Mouse (Mus musculus) midbrain, embryonic 15.5 days (tissue): ENCODE measurements around the gene Vmn1r23. TPM values are rescaled to one million over a fixed set of nuclear protein-coding genes. Genes with fewer than 3 reads are reported as not detected.
"Not testable (repeated sequence)": the region's sequence is repeated elsewhere in the genome, so short reads cannot be mapped to it uniquely, and the experiment has no call there.

Source experiments
- ATAC-seq: fragments of 200-750 bp; cut with Nextera tagmentation; replicated peaks from 2 replicates; pipeline ENCODE4 v1.8.0; 2017; ENCODE audit warnings: moderate TSS enrichment
- H3K27ac ChIP-seq: fragments of 300-500 bp; sonication (generic); 2 replicates; pipeline ENCODE4 v1.5.1; 2015; ENCODE audit warnings: mild to moderate bottlenecking, inconsistent platforms
- H3K27me3 ChIP-seq: fragments of 300-500 bp; sonication (generic); replicated peaks from 2 replicates; pipeline ENCODE4 v1.6.1; 2015; ENCODE audit warnings: inconsistent platforms
- H3K36me3 ChIP-seq: fragments of 300-500 bp; sonication (generic); replicated peaks from 2 replicates; pipeline ENCODE4 v1.6.1; 2015; ENCODE audit warnings: inconsistent platforms
- H3K4me1 ChIP-seq: fragments of 300-500 bp; sonication (generic); 2 replicates; pipeline ENCODE4 v1.6.1; 2015; ENCODE audit warnings: inconsistent platforms
- H3K4me2 ChIP-seq: fragments of 300-500 bp; sonication (generic); 2 replicates; pipeline ENCODE4 v1.6.1; 2015; ENCODE audit warnings: inconsistent platforms, mild to moderate bottlenecking, moderate library complexity
- H3K4me3 ChIP-seq: fragments of 300-500 bp; sonication (generic); 2 replicates; pipeline ENCODE4 v1.5.1; 2015; ENCODE audit warnings: mild to moderate bottlenecking, inconsistent platforms
- H3K9ac ChIP-seq: fragments of 300-500 bp; sonication (generic); 2 replicates; pipeline ENCODE4 v1.6.1; 2015; ENCODE audit warnings: mild to moderate bottlenecking, inconsistent platforms
- H3K9me3 ChIP-seq: fragments of 300-500 bp; sonication (generic); 2 replicates; pipeline ENCODE4 v1.6.1; 2016; ENCODE audit warnings: inconsistent platforms
- WGBS: fragments of 180-500 bp; shearing (Covaris S2); methylation state at CpG from one replicate; pipeline ENCODE4 v1.1.7; 2015; ENCODE audit warnings: mixed read lengths; 5-methylcytosine and 5-hydroxymethylcytosine counted together
- polyA plus RNA-seq: library from polyadenylated mRNA; unstranded; fragments of >200 nt; fragmentation: Nextera tagmentation; extraction: Ambion mirVana; gene quantifications from 2 replicates; pipeline ENCODE4 v1.2.1, GENCODE M21; 2015

Gene Vmn1r23
- not detected in 2 replicates for polyA plus RNA-seq

GRCm38 (mm10) chr6:57926738-57927137, at the start of gene Vmn1r23:
Vmn1r23 (minus strand) TSS chr6:57926838.
- Histone ChIP-seq H3K9me3 (no peaks in the 10 kb centered on the region), H3K9ac (no peak within 1 kb of the TSS), H3K27ac (no peak within 1 kb of the TSS), H3K4me1 (no peaks in the 10 kb centered on the region), H3K4me2 (no peak within 1 kb of the TSS), H3K4me3 (no peak within 1 kb of the TSS), H3K27me3 (no peaks in the 10 kb centered on the region), H3K36me3 (no peaks in the 10 kb centered on the region)
- 93% methylated on average over 1 of the region's 1 CpGs for WGBS
- ATAC-seq: no peak

GRCm38 (mm10) chr6:57961403-57961802, 34.8 kb upstream of the Vmn1r23 start, which contains the start of gene Vmn1r24:
Vmn1r24 (minus strand) TSS chr6:57961503.
- H3K4me3 ChIP-seq, H3K4me1 ChIP-seq, H3K9ac ChIP-seq, ATAC-seq, H3K27ac ChIP-seq, H3K4me2 ChIP-seq, H3K36me3 ChIP-seq, H3K9me3 ChIP-seq, H3K27me3 ChIP-seq: not testable (repeated sequence)
- 86% methylated on average over 1 of the region's 1 CpGs for WGBS

GRCm38 (mm10) chr6:57907928-57908327, 18.7 kb downstream of the Vmn1r23 start, which contains the start of gene Vmn1r22:
Vmn1r22 (minus strand) TSS chr6:57908028.
- H3K4me1 ChIP-seq: no peaks in the 10 kb centered on the region
- 86% methylated on average over 1 of the region's 1 CpGs for WGBS

More at GRCm38 (mm10) chr6:57907928-57908327, 18.7 kb downstream of the Vmn1r23 start, which contains the start of gene Vmn1r22:
- no peak within 1 kb of the TSS for H3K27ac ChIP-seq
- H3K9me3 ChIP-seq: no peaks in the 10 kb centered on the region
- no peak within 1 kb of the TSS for H3K4me3 ChIP-seq
- no peaks in the 10 kb centered on the region for H3K36me3 ChIP-seq
- ATAC-seq: no peak
- H3K9ac ChIP-seq: no peak within 1 kb of the TSS
- no peaks in the 10 kb centered on the region for H3K27me3 ChIP-seq
- H3K4me2 ChIP-seq: no peak within 1 kb of the TSS

Other genes with a start within 250 kb of the Vmn1r23 start
- gene Pyurf, start 234.8 kb downstream of the Vmn1r23 start, polyA plus RNA-seq: 14.6 and 15.6 TPM in 2 replicates
- 91.8 and 92.4 TPM in 2 replicates for gene Lancl2, start 224.3 kb downstream of the Vmn1r23 start, polyA plus RNA-seq
- gene Vopp1, start 101.7 kb downstream of the Vmn1r23 start, polyA plus RNA-seq: 241 and 243 TPM in 2 replicates
- not detected in 2 replicates for gene Vmn1r21, start 76.5 kb downstream of the Vmn1r23 start, polyA plus RNA-seq
- not detected in 2 replicates for gene Vmn1r22, start 18.8 kb downstream of the Vmn1r23 start, polyA plus RNA-seq
- gene Vmn1r24, start 34.7 kb upstream of the Vmn1r23 start, polyA plus RNA-seq: not detected in 2 replicates
- not detected in 2 replicates for gene Vmn1r25, start 54.0 kb upstream of the Vmn1r23 start, polyA plus RNA-seq
- gene Vmn1r26, start 88.3 kb upstream of the Vmn1r23 start, polyA plus RNA-seq: not detected in 2 replicates